Mouse (Mus musculus): ENCODE measurements at regions not wholly inside any gene's neighbourhood (a gene's known extent, or its start where the extent isn't known, plus 50 kb on each side); places are given as distances from the start of the nearest gene placed in this dataset.

GRCm38 (mm10) chr19:55998454-55999180 lies 257.0 kb downstream of the Tcf7l2 start:
- no peaks in the 10 kb centered on the region for H3K79me2 ChIP-seq (ENCODE audit: control insufficient read depth, insufficient read depth)
- no peaks in the 10 kb centered on the region for H3K36me3 ChIP-seq (ENCODE audit: control insufficient read depth, insufficient read depth)
- no peaks in the 10 kb centered on the region for H3K27me3 ChIP-seq (ENCODE audit: control insufficient read depth, insufficient read depth, insufficient read length)
- no peak for TF ChIP-seq MAX (IDR thresholded peaks at IDR 0.05; ENCODE audit: low read depth)
- no peak for TF ChIP-seq CEBPB (IDR thresholded peaks at IDR 0.05; ENCODE audit: insufficient read depth, poor library complexity, severe bottlenecking)
- TF ChIP-seq E2F4 (IDR thresholded peaks at IDR 0.05; ENCODE audit: insufficient read depth): no peak
- TF ChIP-seq USF1 (IDR thresholded peaks at IDR 0.05; ENCODE audit: low read depth): no peak
- TF ChIP-seq MYOD1 (IDR thresholded peaks at IDR 0.05; ENCODE audit: control insufficient read depth in 1 of 3, insufficient read length in 2 of 3, low read depth in 2 of 3): no peak
- TF ChIP-seq POLR2A (IDR thresholded peaks at IDR 0.05; ENCODE audit: insufficient read length, low read depth): no peak
- no peak for TF ChIP-seq TCF12 (IDR thresholded peaks at IDR 0.05; ENCODE audit: insufficient read depth, poor library complexity, severe bottlenecking)
- TF ChIP-seq TCF3 (IDR thresholded peaks at IDR 0.05; ENCODE audit: insufficient read length, low read depth): no peak
- TF ChIP-seq MYOG (IDR thresholded peaks at IDR 0.05; ENCODE audit: control insufficient read depth in 1 of 3, insufficient read depth in 1 of 3, insufficient read length in 2 of 3, low read depth in 2 of 3): no peak
- no peak for TF ChIP-seq POLR2AphosphoS2 (IDR thresholded peaks at IDR 0.05; ENCODE audit: insufficient read length, low read depth)
- no peak for TF ChIP-seq REST (IDR thresholded peaks at IDR 0.05; ENCODE audit: insufficient read depth, insufficient read length)
- TF ChIP-seq SRF (IDR thresholded peaks at IDR 0.05; ENCODE audit: control insufficient read depth, insufficient read length, low read depth): no peak
- H3K4me3 ChIP-seq: no peak overlapping the region
- no peak overlapping the region for H3ac ChIP-seq (ENCODE audit: control insufficient read depth, insufficient read length)
- no peak overlapping the region for H3K4me2 ChIP-seq (ENCODE audit: low read depth)

DNA sequence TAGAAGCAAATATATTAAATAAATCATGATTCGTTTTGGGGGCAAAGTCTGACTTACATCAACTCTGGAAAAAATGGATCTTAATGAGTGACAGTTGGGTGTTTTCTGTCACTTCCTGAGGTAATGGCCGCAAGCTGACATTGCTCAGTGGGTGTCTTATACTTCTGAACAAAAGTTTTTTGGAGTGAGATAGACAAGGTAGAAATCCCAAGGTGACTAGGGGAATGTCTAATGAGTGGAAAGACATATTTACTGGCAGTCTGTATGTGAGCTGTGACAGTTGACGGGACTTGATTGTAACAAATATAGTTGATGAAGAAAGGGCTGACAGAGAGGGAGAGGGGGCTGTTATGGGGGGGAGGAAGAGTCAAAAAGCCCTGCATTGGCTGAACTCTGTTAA lies 257.8 kb downstream of the Tcf7l2 start:
- no peak overlapping the region for H3ac ChIP-seq (ENCODE audit: control insufficient read depth, insufficient read length)
- TF ChIP-seq MAX (IDR thresholded peaks at IDR 0.05; ENCODE audit: low read depth): no peak
- TF ChIP-seq MYOG (IDR thresholded peaks at IDR 0.05; ENCODE audit: control insufficient read depth in 1 of 3, insufficient read depth in 1 of 3, insufficient read length in 2 of 3, low read depth in 2 of 3): no peak
- no peak for TF ChIP-seq USF1 (IDR thresholded peaks at IDR 0.05; ENCODE audit: low read depth)
- TF ChIP-seq REST (IDR thresholded peaks at IDR 0.05; ENCODE audit: insufficient read depth, insufficient read length): no peak
- TF ChIP-seq CEBPB (IDR thresholded peaks at IDR 0.05; ENCODE audit: insufficient read depth, poor library complexity, severe bottlenecking): no peak
- TF ChIP-seq POLR2AphosphoS2 (IDR thresholded peaks at IDR 0.05; ENCODE audit: insufficient read length, low read depth): no peak
- TF ChIP-seq E2F4 (IDR thresholded peaks at IDR 0.05; ENCODE audit: insufficient read depth): no peak
- TF ChIP-seq SRF (IDR thresholded peaks at IDR 0.05; ENCODE audit: control insufficient read depth, insufficient read length, low read depth): no peak
- no peak for TF ChIP-seq TCF12 (IDR thresholded peaks at IDR 0.05; ENCODE audit: insufficient read depth, poor library complexity, severe bottlenecking)
- TF ChIP-seq POLR2A (IDR thresholded peaks at IDR 0.05; ENCODE audit: insufficient read length, low read depth): no peak
- no peak for TF ChIP-seq MYOD1 (IDR thresholded peaks at IDR 0.05; ENCODE audit: control insufficient read depth in 1 of 3, insufficient read length in 2 of 3, low read depth in 2 of 3)
- TF ChIP-seq TCF3 (IDR thresholded peaks at IDR 0.05; ENCODE audit: insufficient read length, low read depth): no peak
- H3K4me2 ChIP-seq (ENCODE audit: low read depth): no peak overlapping the region
- no peaks in the 10 kb centered on the region for H3K27me3 ChIP-seq (ENCODE audit: control insufficient read depth, insufficient read depth, insufficient read length)
- no peaks in the 10 kb centered on the region for H3K36me3 ChIP-seq (ENCODE audit: control insufficient read depth, insufficient read depth)
- no peak overlapping the region for H3K4me3 ChIP-seq
- H3K79me2 ChIP-seq (ENCODE audit: control insufficient read depth, insufficient read depth): no peaks in the 10 kb centered on the region

DNA sequence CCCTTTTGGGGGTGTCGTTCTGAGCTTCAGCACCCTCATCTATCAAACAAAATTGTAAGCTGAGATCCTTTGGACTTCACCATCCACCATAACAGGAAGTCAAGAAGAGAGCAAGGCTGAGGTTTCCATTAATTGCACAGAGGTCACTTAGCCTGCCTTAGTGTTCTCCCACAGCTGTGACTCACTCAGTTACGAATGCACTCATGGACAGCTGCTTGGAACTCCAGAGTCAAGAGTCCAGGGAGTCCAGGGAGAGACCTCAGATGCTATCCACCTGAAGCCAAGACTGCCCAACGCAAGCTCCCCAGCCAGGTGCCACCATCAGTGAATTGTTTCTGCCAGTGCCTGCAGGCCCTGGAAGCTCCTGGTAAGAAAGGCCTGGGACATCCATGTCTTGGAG lies 259.8 kb downstream of the Tcf7l2 start:
- Histone ChIP-seq H3ac (ENCODE audit: control insufficient read depth, insufficient read length) (no peak overlapping the region), H3K27me3 (ENCODE audit: control insufficient read depth, insufficient read depth, insufficient read length) (no peaks in the 10 kb centered on the region), H3K4me2 (ENCODE audit: low read depth) (peak overlapping the region; percentile 3), H3K36me3 (ENCODE audit: control insufficient read depth, insufficient read depth) (no peaks in the 10 kb centered on the region), H3K4me3 (no peak overlapping the region), H3K79me2 (ENCODE audit: control insufficient read depth, insufficient read depth) (no peaks in the 10 kb centered on the region)
- TF ChIP-seq POLR2A (IDR thresholded peaks at IDR 0.05; ENCODE audit: insufficient read length, low read depth) (no peak), MYOG (IDR thresholded peaks at IDR 0.05; ENCODE audit: control insufficient read depth in 1 of 3, insufficient read depth in 1 of 3, insufficient read length in 2 of 3, low read depth in 2 of 3) (peak in 2 of 3 experiments; percentile 77 to 82), POLR2AphosphoS2 (IDR thresholded peaks at IDR 0.05; ENCODE audit: insufficient read length, low read depth) (no peak), MYOD1 (IDR thresholded peaks at IDR 0.05; ENCODE audit: control insufficient read depth in 1 of 3, insufficient read length in 2 of 3, low read depth in 2 of 3) (peak; percentile 25 to 85 (median 83))

DNA sequence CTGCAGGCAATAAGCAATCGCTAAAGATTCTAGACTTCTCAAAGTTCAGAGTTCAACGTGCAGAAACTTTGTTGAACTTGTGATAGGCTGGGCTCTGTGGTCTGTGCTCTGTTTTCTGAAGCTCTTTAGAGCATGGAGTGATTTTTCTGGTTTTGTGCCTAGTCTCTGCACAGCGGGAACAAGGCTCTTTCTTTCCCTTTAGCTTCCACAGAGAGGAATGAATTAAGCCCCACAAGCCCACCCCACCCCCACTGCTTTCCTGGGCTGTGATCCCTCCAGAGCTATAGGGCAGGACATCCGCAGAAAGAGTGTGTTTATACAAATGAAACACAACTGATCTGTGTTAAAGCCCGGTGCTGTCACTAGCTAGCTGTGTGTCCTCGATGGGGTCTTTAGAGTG lies 264.3 kb downstream of the Tcf7l2 start:
- Histone ChIP-seq H3K4me2 (ENCODE audit: low read depth) (no peak overlapping the region), H3ac (ENCODE audit: control insufficient read depth, insufficient read length) (no peak overlapping the region)
- TF ChIP-seq MAX (IDR thresholded peaks at IDR 0.05; ENCODE audit: low read depth): no peak
- no peak for TF ChIP-seq SRF (IDR thresholded peaks at IDR 0.05; ENCODE audit: control insufficient read depth, insufficient read length, low read depth)
- no peak for TF ChIP-seq TCF12 (IDR thresholded peaks at IDR 0.05; ENCODE audit: insufficient read depth, poor library complexity, severe bottlenecking)

GRCm38 (mm10) chr19:56007433-56007832 lies 265.8 kb downstream of the Tcf7l2 start:
- TF ChIP-seq REST (IDR thresholded peaks at IDR 0.05; ENCODE audit: insufficient read depth, insufficient read length) (no peak), MYOD1 (IDR thresholded peaks at IDR 0.05; ENCODE audit: control insufficient read depth in 1 of 3, insufficient read length in 2 of 3, low read depth in 2 of 3) (no peak), TCF12 (IDR thresholded peaks at IDR 0.05; ENCODE audit: insufficient read depth, poor library complexity, severe bottlenecking) (no peak), E2F4 (IDR thresholded peaks at IDR 0.05; ENCODE audit: insufficient read depth) (no peak), SRF (IDR thresholded peaks at IDR 0.05; ENCODE audit: control insufficient read depth, insufficient read length, low read depth) (no peak)
- Histone ChIP-seq H3K36me3 (ENCODE audit: control insufficient read depth, insufficient read depth) (no peaks in the 10 kb centered on the region), H3ac (ENCODE audit: control insufficient read depth, insufficient read length) (no peak overlapping the region), H3K27me3 (ENCODE audit: control insufficient read depth, insufficient read depth, insufficient read length) (no peaks in the 10 kb centered on the region), H3K4me2 (ENCODE audit: low read depth) (no peak overlapping the region), H3K79me2 (ENCODE audit: control insufficient read depth, insufficient read depth) (no peaks in the 10 kb centered on the region), H3K4me3 (no peak overlapping the region)

More for the DNA sequence above, 264.3 kb downstream of the Tcf7l2 start:
- Histone ChIP-seq H3K4me3 (no peak overlapping the region), H3K27me3 (ENCODE audit: control insufficient read depth, insufficient read depth, insufficient read length) (no peaks in the 10 kb centered on the region), H3K36me3 (ENCODE audit: control insufficient read depth, insufficient read depth) (no peaks in the 10 kb centered on the region), H3K79me2 (ENCODE audit: control insufficient read depth, insufficient read depth) (no peaks in the 10 kb centered on the region)

Measured in myocyte (in vitro differentiated cells).